Mouse (Mus musculus): ENCODE data around the gene Usp32. TPM values are rescaled to one million over a fixed set of nuclear protein-coding genes. Genes with fewer than 3 reads are reported as not detected.

Gene Usp32
- polyA plus RNA-seq (2015; fragmentation: Nextera tagmentation; extraction: Ambion mirVana), result 4.2 and 5.6 TPM in 2 replicates

- 1% methylated on average over 83 of the region's 94 CpGs for WGBS
- Histone ChIP-seq H3K27ac (peak within 1 kb of the TSS; percentile 89), H3K36me3 (no peaks in the 10 kb centered on the region), H3K9me3 (no peaks in the 10 kb centered on the region), H3K9ac (peak within 1 kb of the TSS; percentile 85), H3K4me2 (peak within 1 kb of the TSS; percentile 79), H3K27me3 (no peaks in the 10 kb centered on the region), H3K4me3 (peak within 1 kb of the TSS; percentile 82), H3K4me1 (no peaks in the 10 kb centered on the region; the same call in 1 of the 2 replicates)
- ATAC-seq (ENCODE audit: insufficient number of reproducible peaks, insufficient read depth, low FRiP score, low TSS enrichment, low read depth), result peak; percentile 98
Observed at GRCm38 (mm10) chr11:85139581-85140540, at the start of gene Usp32. Gene Usp32 (minus strand): TSS chr11:85140161.

GRCm38 (mm10) chr11:85189110-85189509 is 49.1 kb upstream of the Usp32 start:
- Histone ChIP-seq H3K9me3 (no peaks in the 10 kb centered on the region), H3K9ac (no peak overlapping the region), H3K36me3 (peaks cover 56% of the 10 kb centered on the region), H3K4me2 (no peak overlapping the region), H3K27ac (no peak overlapping the region), H3K4me3 (no peak overlapping the region), H3K4me1 (no peaks in the 10 kb centered on the region), H3K27me3 (no peaks in the 10 kb centered on the region)
- no peak for ATAC-seq (ENCODE audit: insufficient number of reproducible peaks, insufficient read depth, low FRiP score, low TSS enrichment, low read depth)
- 94% methylated on average over 4 of the region's 4 CpGs for WGBS

GRCm38 (mm10) chr11:85184839-85185238 is 44.9 kb upstream of the Usp32 start:
- H3K27ac ChIP-seq, result no peak overlapping the region
- no peak overlapping the region for H3K4me2 ChIP-seq
- H3K9ac ChIP-seq, result no peak overlapping the region
- H3K4me1 ChIP-seq, result 0 out of 2 replicates have a peak, but pooled peaks cover 3% of the 10 kb centered on the region
- WGBS, result 91% methylated on average over 6 of the region's 6 CpGs
- no peak for ATAC-seq (ENCODE audit: insufficient number of reproducible peaks, insufficient read depth, low FRiP score, low TSS enrichment, low read depth)
- peaks cover 19% of the 10 kb centered on the region for H3K36me3 ChIP-seq
- H3K4me3 ChIP-seq, result no peak overlapping the region
- H3K27me3 ChIP-seq, result no peaks in the 10 kb centered on the region
- H3K9me3 ChIP-seq, result no peaks in the 10 kb centered on the region

GRCm38 (mm10) chr11:85184082-85184481 is 44.1 kb upstream of the Usp32 start:
- Histone ChIP-seq H3K4me1 (0 out of 2 replicates have a peak, but pooled peaks cover 3% of the 10 kb centered on the region), H3K27ac (no peak overlapping the region), H3K4me2 (no peak overlapping the region), H3K27me3 (no peaks in the 10 kb centered on the region), H3K9ac (no peak overlapping the region), H3K36me3 (peaks cover 12% of the 10 kb centered on the region), H3K4me3 (no peak overlapping the region), H3K9me3 (no peaks in the 10 kb centered on the region)
- no peak for ATAC-seq (ENCODE audit: insufficient number of reproducible peaks, insufficient read depth, low FRiP score, low TSS enrichment, low read depth)
- 67% methylated on average over 5 of the region's 5 CpGs for WGBS

GRCm38 (mm10) chr11:85183284-85183779 is 43.4 kb upstream of the Usp32 start:
- H3K4me3 ChIP-seq, result peak overlapping the region; percentile 43
- no peaks in the 10 kb centered on the region for H3K9me3 ChIP-seq
- H3K27ac ChIP-seq, result 0 out of 2 replicates have a peak overlapping the region, but pooled peaks have one; percentile 29
- H3K9ac ChIP-seq, result peak overlapping the region; percentile 70
- H3K4me2 ChIP-seq, result peak overlapping the region; percentile 70
- H3K27me3 ChIP-seq, result no peaks in the 10 kb centered on the region
- 0 out of 2 replicates have a peak, but pooled peaks cover 3% of the 10 kb centered on the region for H3K4me1 ChIP-seq
- ATAC-seq (ENCODE audit: insufficient number of reproducible peaks, insufficient read depth, low FRiP score, low TSS enrichment, low read depth), result no peak
- WGBS, result 20% methylated on average over 13 of the region's 13 CpGs
- peaks cover 5% of the 10 kb centered on the region; the same call in 1 of the 2 replicates for H3K36me3 ChIP-seq

GRCm38 (mm10) chr11:85182617-85183283 is 42.8 kb upstream of the Usp32 start:
- no peaks in the 10 kb centered on the region for H3K9me3 ChIP-seq
- H3K27me3 ChIP-seq, result no peaks in the 10 kb centered on the region
- 0 out of 2 replicates have a peak, but pooled peaks cover 3% of the 10 kb centered on the region for H3K36me3 ChIP-seq
- peak; percentile 75 for ATAC-seq (ENCODE audit: insufficient number of reproducible peaks, insufficient read depth, low FRiP score, low TSS enrichment, low read depth)
- peak overlapping the region; percentile 43 for H3K4me3 ChIP-seq
- 3% methylated on average over 20 of the region's 20 CpGs for WGBS
- H3K4me1 ChIP-seq, result 0 out of 2 replicates have a peak, but pooled peaks cover 3% of the 10 kb centered on the region
- peak overlapping the region; percentile 70 for H3K9ac ChIP-seq
- H3K4me2 ChIP-seq, result peak overlapping the region; percentile 70
- 0 out of 2 replicates have a peak overlapping the region, but pooled peaks have one; percentile 29 for H3K27ac ChIP-seq

GRCm38 (mm10) chr11:85178413-85178812 is 38.5 kb upstream of the Usp32 start:
- no peak overlapping the region for H3K4me3 ChIP-seq
- WGBS, result 72% methylated on average over 4 of the region's 4 CpGs

GRCm38 (mm10) chr11:85177761-85178160 is 37.8 kb upstream of the Usp32 start:
- Histone ChIP-seq H3K4me1 (no peaks in the 10 kb centered on the region), H3K36me3 (no peaks in the 10 kb centered on the region), H3K27ac (no peak overlapping the region), H3K4me3 (no peak overlapping the region), H3K9ac (no peak overlapping the region), H3K27me3 (no peaks in the 10 kb centered on the region), H3K4me2 (no peak overlapping the region), H3K9me3 (no peaks in the 10 kb centered on the region)
- ATAC-seq (ENCODE audit: insufficient number of reproducible peaks, insufficient read depth, low FRiP score, low TSS enrichment, low read depth), result no peak
- 86% methylated on average over 6 of the region's 6 CpGs for WGBS

More at GRCm38 (mm10) chr11:85178413-85178812, 38.5 kb upstream of the Usp32 start:
- no peak overlapping the region for H3K27ac ChIP-seq
- ATAC-seq (ENCODE audit: insufficient number of reproducible peaks, insufficient read depth, low FRiP score, low TSS enrichment, low read depth), result no peak
- H3K4me2 ChIP-seq, result no peak overlapping the region
- H3K4me1 ChIP-seq, result 0 out of 2 replicates have a peak, but pooled peaks cover 2% of the 10 kb centered on the region
- H3K36me3 ChIP-seq, result no peaks in the 10 kb centered on the region
- H3K27me3 ChIP-seq, result no peaks in the 10 kb centered on the region
- no peaks in the 10 kb centered on the region for H3K9me3 ChIP-seq
- H3K9ac ChIP-seq, result no peak overlapping the region

GRCm38 (mm10) chr11:85175941-85176340 is 36.0 kb upstream of the Usp32 start:
- Histone ChIP-seq H3K27me3 (no peaks in the 10 kb centered on the region), H3K36me3 (no peaks in the 10 kb centered on the region), H3K4me1 (no peaks in the 10 kb centered on the region), H3K9ac (no peak overlapping the region), H3K9me3 (no peaks in the 10 kb centered on the region), H3K4me3 (no peak overlapping the region), H3K4me2 (no peak overlapping the region), H3K27ac (no peak overlapping the region)
- 81% methylated on average over 3 of the region's 3 CpGs for WGBS
- no peak for ATAC-seq (ENCODE audit: insufficient number of reproducible peaks, insufficient read depth, low FRiP score, low TSS enrichment, low read depth)

- H3K27ac ChIP-seq, result no peak overlapping the region
Observed at GRCm38 (mm10) chr11:85170833-85171232, 30.9 kb upstream of the Usp32 start.

GRCm38 (mm10) chr11:85170058-85170740 is 30.2 kb upstream of the Usp32 start, which contains the start of gene 1700125H20Rik:
Gene 1700125H20Rik (plus strand): TSS chr11:85170404.
- no peaks in the 10 kb centered on the region; the same call in 1 of the 2 replicates for H3K4me1 ChIP-seq
- peak within 1 kb of the TSS; percentile 24 for H3K4me3 ChIP-seq
- H3K9me3 ChIP-seq, result no peaks in the 10 kb centered on the region
- no peaks in the 10 kb centered on the region for H3K27me3 ChIP-seq
- peak within 1 kb of the TSS; percentile 58 for H3K4me2 ChIP-seq
- peak; percentile 84; the same call in 1 of the 2 replicates for ATAC-seq (ENCODE audit: insufficient number of reproducible peaks, insufficient read depth, low FRiP score, low TSS enrichment, low read depth)
- WGBS, result 14% methylated on average over 21 of the region's 21 CpGs
- H3K9ac ChIP-seq, result peak within 1 kb of the TSS; percentile 56
- no peaks in the 10 kb centered on the region for H3K36me3 ChIP-seq
- no peak within 1 kb of the TSS for H3K27ac ChIP-seq

More at GRCm38 (mm10) chr11:85170833-85171232, 30.9 kb upstream of the Usp32 start:
- no peaks in the 10 kb centered on the region for H3K27me3 ChIP-seq
- ATAC-seq (ENCODE audit: insufficient number of reproducible peaks, insufficient read depth, low FRiP score, low TSS enrichment, low read depth), result no peak
- no peaks in the 10 kb centered on the region for H3K36me3 ChIP-seq
- no peaks in the 10 kb centered on the region for H3K9me3 ChIP-seq
- no peak overlapping the region for H3K4me2 ChIP-seq
- no peak overlapping the region for H3K9ac ChIP-seq
- 37% methylated on average over 2 of the region's 2 CpGs for WGBS
- H3K4me3 ChIP-seq, result no peak overlapping the region
- H3K4me1 ChIP-seq, result no peaks in the 10 kb centered on the region; the same call in 1 of the 2 replicates
